Mouse (Mus musculus) testis, adult 2 months (tissue): ENCODE results near the gene Eppin. TPM values are rescaled to one million over a fixed set of nuclear protein-coding genes. Genes with fewer than 3 reads are reported as not detected.

Experiments used
- H3K27ac ChIP-seq: fragments of 200-500 bp; 2 replicates; pipeline ENCODE4 v1.5.1; 2012; ENCODE audit warnings: low read depth, low read length; ENCODE audit not compliant: control insufficient read depth, insufficient read depth
- H3K27me3 ChIP-seq: fragments of 200-500 bp; 2 replicates; pipeline ENCODE4 v1.6.1; 2012; ENCODE audit warnings: mild to moderate bottlenecking, low read length, moderate library complexity; ENCODE audit not compliant: control insufficient read depth, insufficient read depth
- H3K36me3 ChIP-seq: fragments of 200-500 bp; 2 replicates; pipeline ENCODE4 v1.6.1; 2012; ENCODE audit warnings: mild to moderate bottlenecking, low read length; ENCODE audit not compliant: control insufficient read depth, insufficient read depth
- H3K4me1 ChIP-seq: fragments of 200-500 bp; 2 replicates; pipeline ENCODE4 v1.6.1; 2012; ENCODE audit warnings: low read length; ENCODE audit not compliant: control insufficient read depth, insufficient read depth
- H3K4me3 ChIP-seq: fragments of 200-500 bp; 2 replicates; pipeline ENCODE4 v1.5.1; 2012; ENCODE audit warnings: low read depth, mild to moderate bottlenecking, low read length, moderate library complexity, mixed read lengths; ENCODE audit not compliant: control insufficient read depth
- CTCF ChIP-seq: fragments of 200-500 bp; IDR thresholded peaks from 2 replicates; pipeline ENCODE4 v1.5.1; 2012; ENCODE audit warnings: low read depth, mild to moderate bottlenecking, inconsistent platforms, low read length, moderate library complexity; ENCODE audit not compliant: control insufficient read depth, insufficient read depth, insufficient replicate concordance
- POLR2A ChIP-seq: fragments of 200-500 bp; IDR thresholded peaks from 2 replicates; pipeline ENCODE4 v1.6.1; 2012; ENCODE audit warnings: low read depth, mild to moderate bottlenecking, inconsistent platforms, low read length, moderate library complexity; ENCODE audit not compliant: control insufficient read depth
- polyA plus RNA-seq: library from polyadenylated mRNA; depleted of rRNA; stranded (reverse); fragments of >200 nt; gene quantifications from 2 replicates; pipeline ENCODE4 v1.2.3, GENCODE M21; 2012; rRNA removed

Eppin gene
- polyA plus RNA-seq, result 52.4 and 70.8 TPM in 2 replicates

DNA sequence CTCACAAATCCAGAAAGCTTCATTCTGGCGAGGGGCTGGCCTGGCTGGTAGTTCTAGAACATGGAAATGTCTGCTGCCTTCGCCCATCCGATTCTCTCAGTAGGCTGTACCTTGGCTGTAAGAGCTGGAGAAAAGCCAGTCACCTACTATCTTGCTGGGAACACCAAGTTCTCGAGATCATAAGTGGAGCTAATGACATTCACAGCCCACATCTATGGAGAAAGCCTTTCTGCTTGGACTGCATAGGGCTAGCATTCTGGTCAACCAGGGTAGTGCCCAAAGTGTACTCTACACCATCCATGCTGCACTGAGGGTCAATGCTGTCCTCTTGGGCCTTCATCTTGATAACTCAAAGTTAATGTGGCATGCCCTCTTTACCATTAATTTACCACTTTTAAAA, at the start of gene Eppin:
Gene Eppin (minus strand): TSS at position 101 of the 400 bp plus-strand sequence.
- Histone ChIP-seq H3K4me1 (peaks cover 13% of the 10 kb centered on the region), H3K27me3 (no peaks in the 10 kb centered on the region), H3K27ac (peak within 1 kb of the TSS; percentile 83), H3K36me3 (no peaks in the 10 kb centered on the region), H3K4me3 (no peak within 1 kb of the TSS)
- TF ChIP-seq POLR2A (no peak), CTCF (no peak)

DNA sequence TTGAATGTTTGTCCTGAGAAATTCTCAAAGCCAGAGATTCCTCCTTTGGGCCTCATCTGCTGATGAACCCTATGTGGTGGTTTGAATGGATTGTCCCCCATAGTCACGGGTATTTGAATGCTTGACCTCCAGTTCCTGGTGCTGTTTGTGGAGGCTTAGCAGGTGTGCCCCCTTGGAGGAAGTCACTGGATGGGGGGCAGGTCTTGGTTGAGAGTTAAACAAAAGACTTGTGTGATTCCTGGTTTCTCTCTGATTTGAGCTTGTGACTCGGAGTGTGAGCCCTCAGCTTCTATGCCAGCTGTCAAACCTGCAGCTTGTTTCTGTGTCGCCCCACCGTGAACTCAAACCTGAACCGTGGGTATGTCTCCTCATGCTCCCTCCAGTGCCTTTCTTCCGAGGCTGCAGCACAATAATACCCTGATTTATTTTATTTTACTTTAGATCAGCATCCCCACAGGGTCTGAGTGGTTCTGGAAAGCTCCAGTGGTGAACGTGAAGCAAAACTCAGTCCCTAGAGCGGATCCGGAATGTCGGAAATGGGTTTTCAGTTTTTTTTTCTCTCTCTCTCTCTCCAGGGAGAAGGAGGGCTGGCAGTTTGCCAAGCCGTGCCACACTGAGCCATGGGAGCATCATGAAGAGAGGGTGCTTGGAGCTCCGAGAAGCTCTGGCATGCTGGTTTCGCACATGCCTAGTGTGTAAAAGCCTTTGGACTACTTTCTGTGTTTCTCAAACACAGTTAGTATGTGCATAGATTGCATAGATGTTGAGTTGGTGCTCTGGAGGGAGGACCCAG, 48.7 kb upstream of the Eppin start:
- Histone ChIP-seq H3K36me3 (no peaks in the 10 kb centered on the region), H3K27me3 (no peaks in the 10 kb centered on the region), H3K27ac (peak overlapping the region; percentile 48), H3K4me1 (peaks cover 4% of the 10 kb centered on the region), H3K4me3 (no peak overlapping the region)
- TF ChIP-seq POLR2A (no peak), CTCF (no peak)

DNA sequence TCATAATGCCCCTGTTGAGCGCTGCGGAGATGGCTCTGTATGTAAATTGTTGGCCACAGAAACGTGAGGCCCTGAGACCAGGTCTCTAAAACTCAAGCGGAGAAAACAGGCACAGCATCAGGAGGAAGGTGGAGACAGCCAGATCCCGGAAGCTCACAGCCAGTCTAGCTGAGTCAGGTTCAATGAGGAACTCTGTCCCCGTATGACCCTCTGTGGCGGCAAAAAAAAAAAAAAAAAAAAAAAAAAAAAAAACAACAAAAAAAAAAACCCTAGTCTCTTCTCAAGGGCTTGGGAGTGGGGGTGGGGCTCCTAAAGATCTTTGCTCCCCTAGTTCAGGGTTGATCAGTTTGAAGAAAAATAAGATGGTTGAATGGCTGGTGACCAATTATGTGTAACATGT, 47.7 kb upstream of the Eppin start:
- Histone ChIP-seq H3K4me3 (no peak overlapping the region), H3K36me3 (no peaks in the 10 kb centered on the region), H3K27ac (peak overlapping the region; percentile 70), H3K4me1 (peaks cover 4% of the 10 kb centered on the region), H3K27me3 (no peaks in the 10 kb centered on the region)
- TF ChIP-seq CTCF, result no peak

DNA sequence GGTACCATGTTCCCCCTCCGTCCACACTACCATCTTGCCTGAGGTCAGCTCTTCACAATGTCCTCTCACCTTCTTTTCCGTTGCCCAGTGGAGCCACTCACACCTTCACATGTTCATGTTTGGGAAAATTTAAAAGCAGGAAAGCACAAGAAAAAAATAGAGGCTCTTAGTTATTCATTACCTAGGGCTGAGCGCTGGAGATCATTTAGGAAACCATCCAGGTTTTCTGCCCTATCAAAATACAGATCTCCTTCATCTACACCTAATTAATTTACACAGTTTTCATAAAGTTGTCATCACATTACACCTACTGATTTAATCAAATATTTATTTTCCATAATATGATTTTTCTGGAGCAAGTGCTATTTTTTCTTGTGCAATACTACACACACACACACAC, 45.3 kb upstream of the Eppin start, which contains the start of gene Wfdc16:
Gene Wfdc16 (minus strand): TSS at position 101 of the 400 bp plus-strand sequence.
- no peak within 1 kb of the TSS for H3K27ac ChIP-seq
- TF ChIP-seq CTCF, result no peak
- TF ChIP-seq POLR2A, result no peak
- peaks cover 4% of the 10 kb centered on the region for H3K4me1 ChIP-seq
- no peaks in the 10 kb centered on the region for H3K36me3 ChIP-seq
- no peaks in the 10 kb centered on the region for H3K27me3 ChIP-seq
- H3K4me3 ChIP-seq, result peak within 1 kb of the TSS; percentile 68

DNA sequence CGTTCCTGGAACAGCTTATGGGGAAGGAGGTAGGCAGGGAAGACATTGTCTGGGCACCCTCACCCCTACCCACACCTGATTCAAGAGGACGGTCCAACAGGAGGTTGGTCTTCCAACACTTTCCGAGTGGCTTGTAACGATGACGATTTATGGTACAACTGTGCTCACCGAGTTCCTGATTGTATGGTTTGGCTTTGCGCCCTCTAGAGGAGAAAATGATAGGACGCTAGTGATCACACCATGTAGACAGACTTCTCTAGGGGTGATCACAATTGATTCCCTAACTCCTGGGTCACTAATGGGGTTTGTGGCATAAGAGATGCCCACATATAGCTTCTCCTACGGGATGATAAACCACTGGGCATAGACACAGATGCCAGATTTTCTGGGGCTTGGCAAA, 41.9 kb upstream of the Eppin start:
- Histone ChIP-seq H3K36me3 (no peaks in the 10 kb centered on the region), H3K4me1 (no peaks in the 10 kb centered on the region; the same call in 1 of the 2 replicates)

DNA sequence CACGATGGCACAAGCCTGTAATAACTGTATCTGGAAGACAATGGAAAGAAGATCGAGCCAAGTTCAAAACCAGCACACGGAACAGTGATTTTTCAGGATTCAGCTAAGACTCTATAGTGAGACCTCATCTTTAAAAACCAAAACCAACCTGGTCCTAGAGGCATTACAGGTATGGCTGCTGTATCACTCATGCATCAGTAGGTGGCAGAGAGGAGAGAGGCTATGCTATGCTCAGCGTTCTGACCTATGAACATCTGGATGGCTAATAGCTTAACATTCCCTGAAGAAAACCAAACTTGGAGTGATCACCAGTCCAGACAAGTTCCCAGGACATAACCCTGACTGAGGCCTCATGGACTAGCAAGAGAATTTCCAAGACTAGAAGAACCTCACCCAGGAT, 28.4 kb upstream of the Eppin start:
- Histone ChIP-seq H3K36me3 (no peaks in the 10 kb centered on the region), H3K4me1 (no peaks in the 10 kb centered on the region), H3K4me3 (no peak overlapping the region), H3K27me3 (no peaks in the 10 kb centered on the region), H3K27ac (no peak overlapping the region)
- TF ChIP-seq POLR2A (no peak), CTCF (no peak)

More for the DNA sequence above, 41.9 kb upstream of the Eppin start:
- TF ChIP-seq CTCF (0 out of 2 replicates have a peak, but pooled peaks have one; percentile 8), POLR2A (no peak)
- Histone ChIP-seq H3K27ac (no peak overlapping the region), H3K4me3 (peak overlapping the region; percentile 17; the same call in 1 of the 2 replicates), H3K27me3 (no peaks in the 10 kb centered on the region)

DNA sequence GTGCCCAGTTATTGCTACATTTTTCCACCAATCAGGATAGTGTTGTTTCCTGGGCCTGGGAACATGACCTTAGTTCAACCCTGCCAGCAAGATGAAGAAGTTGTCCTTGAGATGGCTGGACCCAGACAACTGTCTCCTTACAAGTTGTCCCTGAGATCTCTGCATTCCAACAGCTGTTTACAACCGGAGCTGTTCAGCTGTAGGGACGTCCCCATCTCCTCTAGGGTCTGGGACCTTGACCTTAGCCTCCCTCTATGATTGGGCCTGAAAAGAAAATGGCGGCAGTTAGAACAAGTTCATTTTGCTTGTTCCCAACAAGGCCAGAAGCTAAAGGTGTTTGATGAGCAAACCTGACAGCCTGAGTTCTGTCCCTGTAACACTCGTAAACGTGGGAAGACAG, 25.7 kb upstream of the Eppin start:
- H3K36me3 ChIP-seq, result no peaks in the 10 kb centered on the region
- H3K27me3 ChIP-seq, result no peaks in the 10 kb centered on the region
- no peaks in the 10 kb centered on the region for H3K4me1 ChIP-seq
- no peak overlapping the region for H3K27ac ChIP-seq
- no peak overlapping the region for H3K4me3 ChIP-seq
- TF ChIP-seq POLR2A (no peak), CTCF (no peak)
